Mouse (Mus musculus) heart, embryonic 14.5 days (tissue): ENCODE results near the gene Timp4. TPM values are rescaled to one million over a fixed set of nuclear protein-coding genes. Genes with fewer than 3 reads are reported as not detected.
A peak's percentile ranks its signal among the peaks of the same experiment; 100 is the strongest.

Experiments
- ATAC-seq: fragments of 200-750 bp; cut with Nextera tagmentation; 2 replicates; pipeline ENCODE4 v1.8.0; 2017; ENCODE audit warnings: low read depth, moderate TSS enrichment; ENCODE audit not compliant: insufficient number of reproducible peaks, insufficient read depth, low FRiP score
- H3K27ac ChIP-seq, 2 experiments: fragments of 200-500 bp in 1 of 2; fragments of 300-500 bp in 1 of 2; sonication (generic) in 1 of 2; replicated peaks in 1 of 2; 2 replicates each; pipeline ENCODE4 v1.5.1; 2012 to 2014; ENCODE audit warnings: low read depth in 2 of 2, low read length in 2 of 2, control low read depth in 1 of 2, mild to moderate bottlenecking in 1 of 2, mixed read lengths in 1 of 2; ENCODE audit not compliant: control insufficient read depth in 1 of 2, insufficient read depth in 1 of 2
- H3K27me3 ChIP-seq: fragments of 300-500 bp; sonication (generic); 2 replicates; pipeline ENCODE4 v1.6.1; 2014; ENCODE audit warnings: mild to moderate bottlenecking, low read length, control low read depth; ENCODE audit not compliant: control insufficient read depth, insufficient read depth
- H3K36me3 ChIP-seq: fragments of 300-500 bp; sonication (generic); 2 replicates; pipeline ENCODE4 v1.6.1; 2014; ENCODE audit warnings: mild to moderate bottlenecking, control low read depth, low read length, mixed read lengths; ENCODE audit not compliant: control insufficient read depth, insufficient read depth
- H3K4me1 ChIP-seq, 2 experiments: fragments of 200-500 bp in 1 of 2; fragments of 300-500 bp in 1 of 2; sonication (generic) in 1 of 2; 2 replicates each; pipeline ENCODE4 v1.6.1; 2012 to 2014; ENCODE audit warnings: low read length in 2 of 2, control low read depth in 1 of 2, mixed read lengths in 1 of 2; ENCODE audit not compliant: control insufficient read depth in 2 of 2, insufficient read depth in 2 of 2
- H3K4me2 ChIP-seq: fragments of 300-500 bp; sonication (generic); 2 replicates; pipeline ENCODE4 v1.6.1; 2014; ENCODE audit warnings: mild to moderate bottlenecking, low read length
- H3K4me3 ChIP-seq, 2 experiments: fragments of 200-500 bp in 1 of 2; fragments of 300-500 bp in 1 of 2; sonication (generic) in 1 of 2; 2 replicates each; pipeline ENCODE4 v1.5.1; 2012 to 2014; ENCODE audit warnings: low read length in 2 of 2, mild to moderate bottlenecking in 2 of 2, control low read depth in 1 of 2, low read depth in 1 of 2, moderate library complexity in 1 of 2; ENCODE audit not compliant: control insufficient read depth in 1 of 2, insufficient read depth in 1 of 2
- H3K9ac ChIP-seq: fragments of 300-500 bp; sonication (generic); 2 replicates; pipeline ENCODE4 v1.6.1; 2014; ENCODE audit warnings: mild to moderate bottlenecking, low read length
- H3K9me3 ChIP-seq: fragments of 300-500 bp; sonication (generic); 2 replicates; pipeline ENCODE4 v1.6.1; 2016; ENCODE audit warnings: low read length, control low read depth; ENCODE audit not compliant: control insufficient read depth
- WGBS: fragments of 180-500 bp; shearing (Covaris S2); extraction: QIAGEN DNeasy Blood & Tissue Kit; methylation state at CpG from one replicate; pipeline ENCODE4 v1.1.7; 2014; 5-methylcytosine and 5-hydroxymethylcytosine counted together
- polyA plus RNA-seq: library from polyadenylated mRNA; unstranded; fragments of >200 nt; fragmentation: Nextera tagmentation; extraction: Ambion mirVana; gene quantifications from 2 replicates; pipeline ENCODE4 v1.2.1, GENCODE M21; 2014

The Timp4 gene
- polyA plus RNA-seq, 1 experiment from 2014 or later = 0.43 TPM

GRCm38 (mm10) chr6:115260507-115260906 lies 8.5 kb upstream of the Timp4 start:
- no peak overlapping the region for H3K4me2 ChIP-seq
- H3K36me3 ChIP-seq = no peaks in the 10 kb centered on the region
- WGBS = 50% methylated on average over 3 of the region's 3 CpGs
- no peak overlapping the region for H3K27ac ChIP-seq
- H3K9ac ChIP-seq = no peak overlapping the region
- ATAC-seq = no peak
- H3K27me3 ChIP-seq = peaks cover 48% of the 10 kb centered on the region
- H3K4me1 ChIP-seq = 0 out of 4 replicates have a peak, but pooled peaks cover 0 to 4% of the 10 kb centered on the region in 2 experiments
- H3K4me3 ChIP-seq = no peak overlapping the region
- H3K9me3 ChIP-seq = no peaks in the 10 kb centered on the region

GRCm38 (mm10) chr6:115255171-115255570 lies 3.2 kb upstream of the Timp4 start:
- Histone ChIP-seq H3K4me1 (peaks cover 6 to 7% of the 10 kb centered on the region in 2 experiments; a peak in 3 of 4 replicates), H3K27ac (no peak overlapping the region), H3K4me3 (no peak overlapping the region), H3K27me3 (peaks cover 63% of the 10 kb centered on the region), H3K4me2 (no peak overlapping the region), H3K9me3 (no peaks in the 10 kb centered on the region), H3K9ac (no peak overlapping the region), H3K36me3 (no peaks in the 10 kb centered on the region)
- no peak for ATAC-seq
- 76% methylated on average over 3 of the region's 3 CpGs for WGBS

- H3K9me3 ChIP-seq = no peaks in the 10 kb centered on the region
- WGBS = 1% methylated on average over 13 of the region's 13 CpGs
- H3K36me3 ChIP-seq = no peaks in the 10 kb centered on the region
- H3K9ac ChIP-seq = no peak overlapping the region
- H3K4me1 ChIP-seq = peaks cover 6 to 7% of the 10 kb centered on the region in 2 experiments; a peak in 3 of 4 replicates
- peak overlapping the region; percentile 56 for H3K4me2 ChIP-seq
- no peak; the same call in 1 of the 2 replicates for ATAC-seq
- H3K27ac ChIP-seq = no peak overlapping the region
- peak overlapping the region in 1 of 2 experiments; percentile 12; a peak in 1 of 4 replicates for H3K4me3 ChIP-seq
- H3K27me3 ChIP-seq = peaks cover 83% of the 10 kb centered on the region
These were observed 447 bp downstream of the Timp4 start for GRCm38 (mm10) chr6:115251531-115251985.

- Histone ChIP-seq H3K36me3 (no peaks in the 10 kb centered on the region), H3K9me3 (no peaks in the 10 kb centered on the region), H3K9ac (no peak overlapping the region), H3K4me1 (no peaks in the 10 kb centered on the region), H3K4me3 (no peak overlapping the region), H3K27me3 (peaks cover 88% of the 10 kb centered on the region), H3K27ac (no peak overlapping the region), H3K4me2 (no peak overlapping the region)
- WGBS = 49% methylated on average over 3 of the region's 3 CpGs
- no peak for ATAC-seq
These were observed 6.4 kb downstream of the Timp4 start for GRCm38 (mm10) chr6:115245500-115246058.

GRCm38 (mm10) chr6:115244222-115244621 lies 7.8 kb downstream of the Timp4 start:
- H3K27me3 ChIP-seq = peaks cover 81% of the 10 kb centered on the region
- H3K36me3 ChIP-seq = no peaks in the 10 kb centered on the region
- no peaks in the 10 kb centered on the region for H3K9me3 ChIP-seq
- ATAC-seq = no peak
- no peak overlapping the region for H3K4me3 ChIP-seq
- H3K4me1 ChIP-seq = peaks cover 4 to 7% of the 10 kb centered on the region in 2 experiments
- no peak overlapping the region for H3K4me2 ChIP-seq
- no peak overlapping the region for H3K9ac ChIP-seq
- WGBS = 70% methylated on average over 2 of the region's 2 CpGs
- H3K27ac ChIP-seq = no peak overlapping the region

- peaks cover 81% of the 10 kb centered on the region for H3K27me3 ChIP-seq
- H3K9me3 ChIP-seq = no peaks in the 10 kb centered on the region
- no peak overlapping the region for H3K4me3 ChIP-seq
- 84% methylated on average over 3 of the region's 3 CpGs for WGBS
- H3K4me1 ChIP-seq = peaks cover 4 to 7% of the 10 kb centered on the region in 2 experiments
- H3K4me2 ChIP-seq = no peak overlapping the region
- H3K9ac ChIP-seq = no peak overlapping the region
- no peak for ATAC-seq
- H3K27ac ChIP-seq = no peak overlapping the region
- H3K36me3 ChIP-seq = no peaks in the 10 kb centered on the region
These were observed 10.1 kb downstream of the Timp4 start for GRCm38 (mm10) chr6:115241939-115242338.

- ATAC-seq = peak; percentile 44; the same call in 1 of the 2 replicates
- H3K9ac ChIP-seq = no peak overlapping the region
- H3K4me1 ChIP-seq = peaks cover 4 to 7% of the 10 kb centered on the region in 2 experiments
- H3K9me3 ChIP-seq = no peaks in the 10 kb centered on the region
- WGBS = 16% methylated on average over 3 of the region's 3 CpGs
- no peak overlapping the region for H3K4me3 ChIP-seq
- no peaks in the 10 kb centered on the region for H3K36me3 ChIP-seq
- peak overlapping the region; percentile 35; the same call in 1 of the 2 replicates for H3K4me2 ChIP-seq
- peaks cover 81% of the 10 kb centered on the region for H3K27me3 ChIP-seq
- 0 out of 4 replicates have a peak overlapping the region, but pooled peaks of 1 of the 2 experiments have one; percentile 57 for H3K27ac ChIP-seq
These were observed 10.8 kb downstream of the Timp4 start for GRCm38 (mm10) chr6:115241131-115241699.
